Mouse (Mus musculus): ENCODE measurements around the gene Rab33b.
A peak's percentile ranks its signal among the peaks of the same experiment; 100 is the strongest.
"Not testable (repeated sequence)": the region's sequence is repeated elsewhere in the genome, so short reads cannot be mapped to it uniquely, and the experiment has no call there.

Gene Rab33b

GRCm38 (mm10) chr3:51483741-51484359, at the start of gene Rab33b:
Gene Rab33b (plus strand): TSS chr3:51483920.
- peak; percentile 99 for DNase-seq (ENCODE audit: inconsistent age in 2 of 2, low spot score in 1 of 2)

GRCm38 (mm10) chr3:51434364-51434763, 49.4 kb upstream of the Rab33b start:
- DNase-seq (ENCODE audit: inconsistent age in 2 of 2, low spot score in 1 of 2) = not testable (repeated sequence)

GRCm38 (mm10) chr3:51434871-51435595, 48.7 kb upstream of the Rab33b start:
- DNase-seq (ENCODE audit: inconsistent age in 2 of 2, low spot score in 1 of 2) = no peak

- DNase-seq (ENCODE audit: inconsistent age in 2 of 2, low spot score in 1 of 2) = no peak
Observed at GRCm38 (mm10) chr3:51468530-51468929, 15.2 kb upstream of the Rab33b start.

GRCm38 (mm10) chr3:51475706-51476105, 8.0 kb upstream of the Rab33b start:
- peak in 1 of 2 experiments; percentile 43 for DNase-seq (ENCODE audit: inconsistent age in 2 of 2, low spot score in 1 of 2)

GRCm38 (mm10) chr3:51479893-51480292, 3.8 kb upstream of the Rab33b start:
- no peak for DNase-seq (ENCODE audit: inconsistent age in 2 of 2, low spot score in 1 of 2)

- DNase-seq (ENCODE audit: inconsistent age in 2 of 2, low spot score in 1 of 2) = peak in 1 of 2 experiments; percentile 71
Observed at GRCm38 (mm10) chr3:51481059-51481458, 2.7 kb upstream of the Rab33b start.

- no peak for DNase-seq (ENCODE audit: inconsistent age in 2 of 2, low spot score in 1 of 2)
Observed at GRCm38 (mm10) chr3:51481881-51482280, 1.8 kb upstream of the Rab33b start.

GRCm38 (mm10) chr3:51482781-51483180, 939 bp upstream of the Rab33b start:
- DNase-seq (ENCODE audit: inconsistent age in 2 of 2, low spot score in 1 of 2) = peak in 1 of 2 experiments; percentile 41

GRCm38 (mm10) chr3:51484370-51484769, 650 bp downstream of the Rab33b start:
- no peak for DNase-seq (ENCODE audit: inconsistent age in 2 of 2, low spot score in 1 of 2)

- no peak for DNase-seq (ENCODE audit: inconsistent age in 2 of 2, low spot score in 1 of 2)
Observed at GRCm38 (mm10) chr3:51485347-51485746, 1.6 kb downstream of the Rab33b start.

- DNase-seq (ENCODE audit: inconsistent age in 2 of 2, low spot score in 1 of 2) = no peak
Observed at GRCm38 (mm10) chr3:51486491-51487195, 2.9 kb downstream of the Rab33b start.

GRCm38 (mm10) chr3:51490088-51490753, 6.5 kb downstream of the Rab33b start:
- no peak for DNase-seq (ENCODE audit: inconsistent age in 2 of 2, low spot score in 1 of 2)

GRCm38 (mm10) chr3:51493272-51493838, 9.6 kb downstream of the Rab33b start:
- no peak for DNase-seq (ENCODE audit: inconsistent age in 2 of 2, low spot score in 1 of 2)

- DNase-seq (ENCODE audit: inconsistent age in 2 of 2, low spot score in 1 of 2) = no peak
Observed at GRCm38 (mm10) chr3:51494466-51494865, 10.7 kb downstream of the Rab33b start.

GRCm38 (mm10) chr3:51495646-51496045, 11.9 kb downstream of the Rab33b start:
- DNase-seq (ENCODE audit: inconsistent age in 2 of 2, low spot score in 1 of 2) = no peak

- DNase-seq (ENCODE audit: inconsistent age in 2 of 2, low spot score in 1 of 2) = no peak
Observed at GRCm38 (mm10) chr3:51497978-51498377, 14.3 kb downstream of the Rab33b start.

GRCm38 (mm10) chr3:51498659-51499058, 14.9 kb downstream of the Rab33b start:
- no peak for DNase-seq (ENCODE audit: inconsistent age in 2 of 2, low spot score in 1 of 2)

GRCm38 (mm10) chr3:51499876-51500275, 16.2 kb downstream of the Rab33b start:
- DNase-seq (ENCODE audit: inconsistent age in 2 of 2, low spot score in 1 of 2) = no peak

GRCm38 (mm10) chr3:51504385-51504952, 20.7 kb downstream of the Rab33b start:
- DNase-seq (ENCODE audit: inconsistent age in 2 of 2, low spot score in 1 of 2) = no peak

GRCm38 (mm10) chr3:51505465-51505864, 21.7 kb downstream of the Rab33b start:
- DNase-seq (ENCODE audit: inconsistent age in 2 of 2, low spot score in 1 of 2) = peak in 1 of 2 experiments; percentile 38
